Mouse (Mus musculus) T-helper 1 cell (primary cell): ENCODE measurements at regions not wholly inside any gene's neighbourhood (a gene's known extent, or its start where the extent isn't known, plus 50 kb on each side); places are given as distances from the start of the nearest gene placed in this dataset.

Source experiments
- in situ Hi-C: fragments of 300-600 bp; cut with MboI, MseI; formaldehyde crosslinking; loops from one replicate; pipeline ENCODE4 v1.15.1; 2025; ENCODE audit warnings: high pct_unique_total_duplicates

DNA sequence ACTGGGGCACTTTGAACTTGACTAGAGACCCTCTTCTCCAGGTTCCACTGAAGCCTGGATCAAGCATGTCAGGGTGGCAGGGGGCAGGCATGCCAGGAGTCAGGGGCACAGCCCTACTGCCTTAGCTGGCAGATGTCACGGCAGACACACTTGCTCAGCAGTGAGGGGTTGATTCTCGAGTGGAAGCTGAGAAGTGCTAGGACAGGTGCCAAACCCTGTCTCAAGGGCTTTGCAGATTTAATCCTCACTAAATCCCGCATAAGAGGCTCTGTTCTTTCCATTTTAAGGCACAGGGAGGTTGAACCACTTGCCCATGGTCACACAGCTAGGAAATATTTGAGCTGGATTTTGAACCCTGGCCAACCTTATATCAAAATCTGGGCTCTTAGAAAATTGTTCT, 223.5 kb upstream of the Mvb12b start:
- in situ Hi-C loops = no loop called here

DNA sequence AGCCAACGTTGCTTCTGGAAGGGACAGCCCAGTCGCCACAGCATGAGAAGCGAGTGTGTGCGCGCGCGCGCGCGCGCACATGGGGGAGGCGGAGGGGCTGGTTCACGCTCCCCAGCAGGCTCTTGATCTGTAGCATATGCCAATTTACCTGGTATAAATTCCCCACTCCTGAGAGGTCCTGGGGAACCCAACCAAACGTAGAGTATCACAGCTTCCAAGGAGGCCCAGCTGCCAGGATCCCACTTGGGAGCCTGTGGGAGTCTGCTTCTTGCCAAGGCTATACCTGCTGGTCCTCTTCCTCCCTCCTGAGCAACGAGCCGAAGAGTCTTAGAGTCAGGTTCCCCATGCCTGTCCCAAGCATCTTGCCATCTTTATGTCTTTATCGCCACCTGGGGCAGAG, 222.8 kb upstream of the Mvb12b start:
- in situ Hi-C loops = no loop called here

DNA sequence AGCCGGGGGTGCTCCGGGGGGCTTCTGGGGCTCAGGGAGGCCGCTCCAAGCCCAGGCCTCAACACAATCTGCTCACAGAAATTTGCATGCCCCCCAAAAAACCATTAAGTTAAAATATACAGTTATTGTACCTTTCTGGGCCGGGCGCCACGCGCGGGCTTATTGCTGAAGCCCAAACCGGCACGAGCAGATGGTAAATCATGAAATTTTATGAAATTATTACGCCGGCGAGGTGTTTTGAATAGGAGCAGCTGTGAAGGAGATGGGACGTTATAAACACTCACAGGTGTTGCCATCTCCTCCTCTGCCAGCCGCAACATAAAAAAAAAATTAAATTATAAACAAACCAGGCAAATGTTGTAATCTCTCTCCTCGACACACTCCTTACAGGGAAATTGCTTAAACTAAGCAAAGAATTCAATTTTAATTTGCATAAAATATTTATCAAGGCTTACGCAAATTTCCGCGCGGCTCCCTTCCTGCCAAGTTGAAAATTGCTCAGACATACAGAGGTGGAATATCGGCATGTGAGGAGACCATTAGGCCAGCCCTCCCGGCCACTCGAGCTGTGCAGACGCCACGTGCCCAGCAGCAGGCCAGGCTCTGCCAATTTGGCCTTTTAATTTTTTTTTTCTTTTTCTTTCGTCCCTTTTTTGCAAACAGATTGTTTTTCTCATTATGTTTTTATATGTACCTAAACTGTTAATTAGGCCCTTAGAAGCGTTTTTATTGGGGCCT, 220.0 kb upstream of the Mvb12b start:
- in situ Hi-C loops = no loop called here

DNA sequence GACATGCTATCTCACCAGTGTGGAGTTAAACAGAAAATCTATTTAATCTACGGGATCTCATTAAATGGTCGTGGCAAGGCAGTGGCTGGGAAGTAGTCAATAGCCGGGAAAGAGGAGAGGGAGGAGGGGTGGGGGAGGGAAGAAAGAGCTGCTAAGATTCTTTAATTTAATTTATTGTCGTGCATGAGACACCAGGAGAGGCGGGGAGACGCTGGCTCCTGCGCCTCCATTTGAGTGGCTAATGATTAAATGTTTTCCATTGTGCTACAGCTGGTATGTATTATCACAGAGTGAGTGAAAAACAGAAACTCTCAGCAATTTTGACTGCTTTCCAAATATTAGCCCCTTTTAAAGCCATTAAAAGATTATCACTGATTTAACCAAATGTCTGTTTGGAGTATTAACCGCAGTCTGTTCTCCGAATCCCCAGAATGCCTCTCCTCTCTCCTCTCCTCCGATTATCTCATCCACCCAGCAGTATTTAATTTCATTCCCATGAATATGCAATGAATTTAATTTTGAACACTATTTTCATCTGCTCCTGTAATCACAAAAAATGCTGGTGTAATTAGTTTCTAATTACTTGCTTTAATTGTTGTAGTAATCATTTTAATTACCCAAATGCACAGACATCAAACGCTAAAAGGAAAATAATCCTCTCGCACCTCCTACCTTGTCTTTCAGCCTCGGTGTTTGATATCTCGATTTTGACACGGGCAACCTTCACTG, 219.3 kb upstream of the Mvb12b start:
- in situ Hi-C loops = no loop called here

DNA sequence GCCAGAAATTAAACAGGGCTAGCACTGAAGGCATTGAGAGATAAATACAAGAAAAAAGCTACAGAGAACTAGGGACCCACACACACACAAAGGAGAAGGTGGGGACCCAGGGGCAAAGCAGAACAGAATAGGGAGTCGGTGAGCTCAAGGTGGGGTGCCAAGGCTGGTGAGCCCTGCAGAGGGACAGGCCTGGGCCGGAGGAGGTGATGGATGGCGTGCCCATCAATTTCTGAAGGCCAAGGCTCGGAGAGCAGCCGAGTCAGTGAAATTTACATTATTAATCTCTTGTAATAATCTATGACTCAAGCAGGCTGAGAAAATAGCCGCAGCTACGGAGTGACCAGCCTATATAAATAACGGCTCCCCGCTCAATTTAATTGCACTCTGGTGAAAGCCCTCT, 218.5 kb upstream of the Mvb12b start:
- in situ Hi-C loops = no loop called here

DNA sequence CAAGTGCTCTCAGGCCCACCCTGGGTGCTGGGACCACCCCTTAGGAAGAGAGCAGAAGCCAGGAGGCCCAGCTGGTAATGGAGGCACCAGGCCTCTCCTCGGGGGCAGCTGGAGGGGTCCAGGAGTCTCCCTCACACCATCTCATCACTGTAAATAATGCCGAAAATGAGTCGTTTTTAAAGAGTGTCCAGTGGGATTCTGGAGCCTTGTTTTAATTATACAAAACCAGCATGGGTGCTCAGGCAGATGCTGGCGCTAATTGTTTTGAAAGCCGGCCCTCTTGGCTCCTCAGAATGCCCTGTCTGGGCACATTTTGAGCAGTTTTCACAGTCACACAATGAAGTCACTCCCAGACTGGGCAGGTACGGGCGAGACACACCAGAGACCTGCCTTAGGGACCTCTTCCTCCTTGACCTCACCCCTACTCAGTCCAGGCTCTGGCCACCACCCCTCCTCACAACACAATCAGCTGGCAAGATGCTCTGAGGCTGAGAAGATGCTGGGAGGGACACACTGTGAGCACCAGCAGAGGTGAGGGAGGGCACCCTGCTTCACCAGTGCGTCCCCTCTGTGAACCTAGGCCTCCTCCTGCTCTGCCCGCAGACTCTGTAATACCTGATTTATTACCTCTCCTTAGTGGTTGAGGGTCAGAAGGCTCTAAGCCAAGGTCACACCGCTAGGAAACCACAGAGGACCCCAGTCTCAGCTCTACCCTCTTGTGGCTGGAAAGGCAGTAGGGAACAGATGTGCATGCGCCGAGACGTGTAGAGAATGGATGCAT, 217.7 kb upstream of the Mvb12b start:
- in situ Hi-C loops = no loop called here

DNA sequence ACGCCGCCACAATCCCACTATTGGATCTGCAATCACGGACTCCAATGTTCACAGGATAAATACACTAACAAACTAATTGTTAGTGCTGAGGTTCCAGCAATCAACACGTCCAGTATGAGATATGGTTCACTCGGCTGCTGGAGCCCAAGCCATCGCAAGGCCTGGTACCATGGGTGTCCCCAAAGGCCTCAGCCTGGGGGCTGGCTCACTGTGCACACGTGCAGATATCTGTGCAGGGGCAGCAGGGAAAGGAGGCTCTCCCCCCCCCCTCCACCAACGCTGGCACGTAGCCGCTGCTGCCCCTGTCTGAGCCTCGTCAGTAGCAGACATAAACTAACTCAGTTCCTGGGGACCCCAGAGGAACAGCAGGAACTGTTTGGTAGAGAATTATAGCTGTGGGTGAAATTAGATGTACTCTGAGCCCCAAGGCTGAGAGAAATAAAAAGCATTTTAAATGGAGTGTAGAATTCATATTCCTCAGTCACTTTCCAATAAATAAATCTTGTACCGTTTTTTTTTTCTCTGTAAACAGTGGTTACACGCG, 210.3 kb upstream of the Mvb12b start:
- in situ Hi-C loops = no loop called here

DNA sequence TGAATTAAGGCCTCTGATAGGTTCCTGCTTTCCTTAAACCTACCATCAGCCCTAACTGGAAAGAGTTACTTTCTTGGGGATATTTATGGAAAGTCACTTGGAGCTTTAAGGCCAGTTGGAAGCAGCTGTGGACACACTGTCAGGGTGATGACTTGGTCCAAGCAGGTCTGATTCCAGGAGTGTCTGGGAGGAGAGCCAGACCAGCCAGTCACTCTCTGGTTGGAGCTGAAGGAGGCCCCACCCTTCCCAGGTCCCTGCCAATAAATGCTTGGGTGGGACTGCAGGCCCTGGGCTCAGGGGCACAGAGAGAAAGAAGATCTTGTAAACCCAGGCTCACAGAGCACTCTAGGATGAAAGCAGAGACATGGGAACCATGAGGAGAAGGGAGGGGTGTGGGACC, 208.8 kb upstream of the Mvb12b start:
- in situ Hi-C loops = no loop called here

DNA sequence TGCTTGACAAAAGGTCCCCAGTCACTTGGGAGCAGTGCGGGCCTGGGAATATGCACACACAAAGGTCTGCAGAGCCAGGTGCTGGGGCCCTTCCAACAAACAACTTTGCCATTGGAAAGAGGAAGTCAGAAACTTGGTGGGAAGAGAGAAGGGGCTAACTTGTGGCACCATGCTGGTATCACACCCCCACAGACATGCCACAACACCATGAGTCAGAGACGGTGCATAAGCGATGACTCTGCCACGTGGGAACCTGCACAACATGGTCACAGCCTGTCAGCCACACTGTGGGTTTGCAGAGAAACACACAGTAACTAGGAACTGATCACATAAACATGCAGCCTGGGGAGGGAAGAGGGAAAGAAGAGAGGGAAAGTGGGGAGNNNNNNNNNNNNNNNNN, 201.1 kb upstream of the Mvb12b start:
- in situ Hi-C loops = no loop called here

DNA sequence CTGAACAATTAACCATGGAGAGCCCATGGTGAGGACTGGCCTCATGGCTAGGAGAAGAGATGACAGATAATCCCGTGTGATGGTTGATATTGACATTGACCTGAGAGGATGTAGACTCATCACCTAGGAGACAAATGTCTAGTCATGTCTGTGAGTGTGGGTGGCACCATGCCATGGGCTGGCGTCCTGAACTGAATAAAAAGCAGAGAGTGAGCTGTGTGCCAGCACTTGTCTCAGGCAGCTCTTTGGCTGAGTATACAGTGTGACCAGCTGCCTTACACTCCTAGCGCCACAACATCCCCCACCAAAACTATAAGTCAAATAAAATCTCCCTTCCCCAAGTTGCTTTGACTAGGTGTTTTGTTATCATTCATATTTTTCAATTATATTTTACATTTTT, 198.4 kb upstream of the Mvb12b start:
- in situ Hi-C loops = no loop called here

DNA sequence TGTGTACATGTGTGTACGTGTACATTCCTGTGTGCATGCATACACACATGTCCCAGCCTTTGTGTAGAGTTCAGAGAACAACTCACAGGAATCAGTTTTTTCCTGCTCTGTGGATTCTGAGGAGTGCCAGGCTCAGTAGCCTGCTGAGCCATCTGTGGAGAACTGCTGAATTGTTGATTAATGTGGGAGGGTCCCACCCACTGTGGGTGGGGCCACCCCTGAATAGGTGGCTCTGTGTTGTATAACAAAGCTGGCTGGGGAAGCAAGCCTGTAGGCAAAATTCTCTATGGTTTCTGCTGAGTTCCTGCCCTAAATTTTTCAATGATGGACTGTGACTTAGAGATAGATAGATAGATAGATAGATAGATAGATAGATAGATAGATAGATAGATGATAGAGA, 196.8 kb upstream of the Mvb12b start:
- in situ Hi-C loops = no loop called here

DNA sequence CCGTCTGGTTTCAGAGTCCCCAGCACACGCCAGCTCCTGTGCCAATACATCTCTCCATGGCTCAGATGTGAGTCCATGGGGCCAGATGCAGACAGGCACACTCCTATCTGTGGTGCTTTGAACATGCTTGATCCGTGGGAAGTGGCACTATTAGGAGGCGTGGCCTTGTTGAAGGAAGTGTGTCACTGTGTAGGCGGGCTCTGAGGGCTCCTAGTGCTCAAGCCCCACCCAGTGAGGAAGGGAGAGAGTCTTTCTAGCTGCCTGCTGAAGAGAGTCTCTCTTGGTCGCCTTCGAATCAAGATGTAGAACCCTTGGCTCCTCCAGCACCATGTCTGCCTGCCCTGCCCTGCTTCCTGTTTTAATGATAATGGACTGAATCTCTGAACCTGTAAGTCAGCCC, 194.7 kb upstream of the Mvb12b start:
- in situ Hi-C loops = no loop called here

DNA sequence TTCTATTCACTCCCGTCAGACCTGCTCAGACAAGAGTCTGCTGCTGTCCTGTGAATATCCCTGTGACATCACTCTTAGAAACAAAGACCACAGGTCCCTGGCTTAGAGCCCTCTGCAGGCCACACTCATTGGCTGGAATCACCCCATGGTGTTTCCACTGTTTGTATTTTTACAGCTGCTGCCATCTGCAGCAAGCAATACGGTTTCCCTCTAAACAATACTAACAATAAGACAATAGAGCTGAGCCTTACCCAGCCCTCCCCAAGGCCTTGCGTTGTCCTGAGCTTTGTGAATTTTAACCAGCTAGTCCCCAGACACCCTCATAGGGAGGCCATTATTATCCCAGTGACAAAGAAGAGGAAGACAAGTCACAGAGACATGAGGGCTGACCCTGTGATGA, 192.4 kb upstream of the Mvb12b start:
- in situ Hi-C loops = no loop called here

DNA sequence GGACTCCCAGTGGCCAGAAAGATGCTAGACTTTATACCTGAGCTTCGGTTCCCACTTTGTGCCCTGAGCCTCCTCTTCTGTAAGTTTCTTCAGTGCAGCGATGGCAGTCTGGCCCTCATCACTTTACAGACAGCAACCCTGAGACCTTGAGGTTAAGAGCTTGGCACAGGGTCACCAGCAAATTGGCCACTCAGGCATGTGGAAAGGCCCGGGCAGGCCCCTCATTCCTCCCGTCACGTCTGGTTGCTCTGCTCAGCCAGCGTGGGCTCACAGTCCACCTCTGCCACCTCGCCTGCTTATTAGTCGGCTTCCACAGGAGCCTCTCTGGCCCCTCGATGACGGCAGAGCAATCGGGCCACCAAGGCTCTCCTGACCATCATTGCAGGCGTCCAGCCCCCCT, 191.5 kb upstream of the Mvb12b start:
- in situ Hi-C loops = no loop called here

DNA sequence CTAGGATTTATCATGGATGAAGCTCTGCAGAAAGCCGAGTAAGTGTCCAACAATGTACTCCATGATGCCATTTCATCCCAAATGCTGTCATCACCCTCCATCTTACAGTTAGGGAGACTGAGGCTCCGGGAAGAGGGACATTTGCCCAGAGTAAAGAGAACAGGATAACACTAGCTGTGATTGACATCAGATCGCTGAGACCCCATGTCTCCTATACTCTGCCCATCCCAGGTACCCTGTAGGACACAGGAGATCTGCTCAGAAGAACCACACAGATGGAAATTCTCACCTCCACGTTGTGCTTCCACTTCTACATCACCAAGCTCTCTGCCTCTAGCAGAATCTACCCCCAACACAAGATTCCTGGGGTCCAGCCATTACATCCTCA, 191.1 kb upstream of the Mvb12b start:
- in situ Hi-C loops = no loop called here

DNA sequence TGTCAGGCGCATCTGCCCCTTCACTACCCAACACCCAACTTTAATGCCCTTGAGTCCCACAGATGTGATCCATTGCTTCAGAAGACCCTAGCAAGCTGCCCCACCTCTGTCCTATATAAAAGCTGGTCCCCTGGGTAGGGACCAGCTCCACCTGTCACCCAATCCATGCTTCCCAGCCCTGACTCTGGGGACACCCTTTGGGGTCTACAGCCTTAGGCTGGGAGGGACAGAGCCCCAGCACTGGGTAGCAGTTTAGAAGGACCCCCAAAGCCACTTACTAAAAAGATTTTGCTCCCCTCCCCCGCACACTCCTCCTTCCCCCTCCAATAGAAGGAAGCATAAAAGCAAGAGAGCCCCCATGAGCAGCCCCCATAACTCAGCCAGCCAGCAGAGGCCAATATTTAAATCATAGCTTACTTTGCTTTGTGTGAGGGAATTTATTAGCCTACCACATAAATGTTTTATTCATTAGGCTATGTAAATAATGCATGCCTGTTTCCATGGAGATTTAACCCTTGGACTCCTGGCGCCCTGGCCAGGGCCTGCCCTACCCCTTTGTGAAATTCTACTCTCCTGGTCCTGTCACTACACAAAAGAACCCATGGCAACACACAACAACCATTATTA, 190.6 kb upstream of the Mvb12b start:
- in situ Hi-C loops = no loop called here

DNA sequence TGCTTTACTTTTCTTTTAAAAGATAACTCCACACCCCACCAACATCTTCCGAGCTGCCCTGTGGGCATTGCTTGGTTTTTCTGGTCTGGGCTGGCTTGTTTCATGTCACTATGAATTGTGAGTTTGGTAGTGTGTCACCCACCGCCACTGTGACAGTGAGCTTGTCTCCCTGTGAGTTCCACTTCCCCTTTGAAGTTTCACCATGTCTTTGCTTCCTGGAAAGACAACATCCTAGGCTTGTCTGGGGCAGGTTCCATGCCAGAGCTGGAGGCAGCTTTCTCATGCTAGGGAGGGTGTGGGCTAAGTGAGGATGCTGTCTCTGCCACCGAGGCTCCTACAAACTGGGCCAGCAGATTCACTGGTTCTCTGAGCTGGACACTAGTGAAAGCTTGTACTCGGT, 188.6 kb upstream of the Mvb12b start:
- in situ Hi-C loops = no loop called here

DNA sequence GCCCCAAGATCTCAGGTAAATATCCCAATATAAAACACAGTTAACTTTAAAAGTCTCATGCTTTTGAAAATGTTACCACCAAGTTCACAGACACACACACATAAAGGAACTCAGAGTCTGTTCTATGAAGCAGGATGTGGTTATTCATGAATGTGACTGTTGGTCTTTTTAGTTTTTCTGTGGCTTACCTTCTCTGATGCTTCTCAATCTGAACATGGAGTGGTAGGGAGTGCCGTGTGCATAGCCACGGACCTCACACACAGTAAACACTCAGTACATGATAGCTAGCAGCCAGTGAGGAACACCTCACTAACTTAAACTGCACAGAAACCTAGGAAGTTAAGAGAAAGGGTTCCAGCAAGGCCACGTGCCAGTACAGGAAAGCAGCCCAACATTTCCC, 186.3 kb upstream of the Mvb12b start:
- in situ Hi-C loops = no loop called here

DNA sequence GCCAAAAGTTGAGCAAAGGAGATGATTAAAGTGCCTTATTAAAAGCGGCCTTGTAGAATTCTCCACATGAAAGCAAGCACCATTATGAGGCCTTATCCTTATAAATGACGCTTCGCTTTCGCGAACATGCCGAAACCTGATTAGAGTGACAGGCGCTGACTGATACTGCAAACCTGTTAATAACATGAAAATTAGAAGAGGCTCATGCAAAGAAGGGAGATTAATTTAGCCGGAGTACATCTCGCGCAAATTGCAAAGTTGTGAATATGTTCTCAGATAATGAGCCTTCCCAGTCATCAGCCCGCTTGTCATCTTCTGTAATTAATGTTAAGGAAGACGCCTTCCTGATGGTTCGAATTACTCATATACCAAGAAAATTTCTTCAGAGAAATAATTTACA, 177.8 kb upstream of the Mvb12b start:
- in situ Hi-C loops = no loop called here

DNA sequence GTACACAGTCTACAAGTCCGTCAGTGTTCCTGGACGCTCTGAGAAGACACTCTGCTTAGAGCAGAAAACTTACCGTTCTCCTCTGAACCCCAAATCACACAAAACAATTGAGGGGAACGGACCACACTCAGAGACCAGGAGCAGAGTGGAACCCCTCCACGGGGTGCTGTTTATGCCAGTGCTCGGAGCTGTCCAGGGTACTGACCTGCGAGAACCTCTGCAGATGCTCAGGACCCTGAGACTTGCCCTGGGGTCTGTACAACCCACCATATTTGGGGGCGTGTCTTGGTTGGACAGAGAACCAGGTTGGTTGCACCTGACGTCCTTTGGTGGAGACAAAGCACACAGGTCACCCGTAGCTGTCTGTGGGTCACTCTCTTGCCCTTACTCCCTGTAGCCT, 177.3 kb upstream of the Mvb12b start:
- in situ Hi-C loops = no loop called here

DNA sequence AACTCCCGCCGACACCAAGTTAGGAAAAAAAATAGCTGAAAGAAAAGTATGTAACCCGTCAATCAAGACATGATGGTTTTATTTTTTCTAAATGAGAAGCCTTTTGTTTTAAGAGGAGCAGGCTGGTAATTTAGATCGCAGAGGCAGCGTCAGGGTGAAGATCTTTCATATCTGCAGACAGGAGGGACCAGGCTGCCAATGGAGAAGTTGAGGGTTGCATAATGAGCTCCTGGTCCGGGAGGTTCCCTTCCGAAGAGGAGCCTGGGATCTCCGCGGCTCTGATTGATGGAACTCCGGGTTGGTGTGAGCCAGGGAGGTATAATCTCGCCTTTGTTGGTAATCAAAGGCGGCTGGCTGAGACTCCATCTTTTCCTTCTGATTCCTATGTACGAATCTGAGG, 168.8 kb upstream of the Mvb12b start:
- in situ Hi-C loops = no loop called here

DNA sequence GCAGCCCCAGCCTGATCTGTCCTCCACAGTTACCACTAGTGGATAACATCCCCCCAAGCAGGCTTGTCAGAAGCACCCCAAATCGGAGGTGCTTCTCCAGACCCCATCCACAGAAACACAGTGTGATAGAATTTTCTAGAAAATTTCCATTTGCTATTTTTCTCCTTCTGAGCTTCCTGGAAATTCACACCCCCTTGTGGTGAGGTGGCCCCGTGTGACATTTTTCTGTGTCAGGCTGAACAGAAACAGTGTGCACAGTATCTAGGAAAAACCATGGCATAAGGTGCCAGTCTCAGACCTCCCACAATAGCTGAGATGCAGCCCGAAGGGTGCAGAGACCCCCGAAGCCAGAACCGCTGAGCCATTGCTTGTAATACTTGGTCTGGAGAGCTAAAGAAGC, 155.3 kb upstream of the Mvb12b start:
- in situ Hi-C loops = no loop called here
